Mouse (Mus musculus) thymus, postnatal 10 days (tissue): Measurements from ENCODE around the gene Mpnd.

Experiments used
- DNase-seq, 2 experiments: peaks; one replicate each; pipeline ENCODE4 v3.0.0; 2021; ENCODE audit warnings: low spot score in 2 of 2

The Mpnd gene

GRCm38 (mm10) chr17:56005415-56006061 lies at the start of gene Mpnd, which contains the start of gene Stap2:
Gene Mpnd, plus strand, starts transcription at chr17:56005711.
Gene Stap2, minus strand, starts transcription at chr17:56005584.
- DNase-seq = peak in 1 of 2 experiments; percentile 49

- DNase-seq = peak; percentile 75 to 78
These were observed 49.4 kb upstream of the Mpnd start for GRCm38 (mm10) chr17:55956129-55956528.

- DNase-seq = no peak
These were observed 48.9 kb upstream of the Mpnd start for GRCm38 (mm10) chr17:55956591-55956990.

GRCm38 (mm10) chr17:55957168-55957567 lies 48.3 kb upstream of the Mpnd start:
- DNase-seq = peak; percentile 45 to 72

GRCm38 (mm10) chr17:55957726-55958583 lies 47.6 kb upstream of the Mpnd start:
- no peak for DNase-seq

GRCm38 (mm10) chr17:55958584-55958886 lies 47.0 kb upstream of the Mpnd start:
- DNase-seq = no peak

GRCm38 (mm10) chr17:55958918-55959728 lies 46.4 kb upstream of the Mpnd start, which contains the start of gene Yju2:
Gene Yju2, plus strand, starts transcription at chr17:55959099.
- peak; percentile 86 to 90 for DNase-seq

GRCm38 (mm10) chr17:55959946-55960740 lies 45.4 kb upstream of the Mpnd start:
- DNase-seq = peak in 1 of 2 experiments; percentile 5

GRCm38 (mm10) chr17:55960791-55961190 lies 44.7 kb upstream of the Mpnd start:
- no peak for DNase-seq

GRCm38 (mm10) chr17:55961631-55962030 lies 43.9 kb upstream of the Mpnd start:
- DNase-seq = no peak

GRCm38 (mm10) chr17:55963171-55963570 lies 42.3 kb upstream of the Mpnd start:
- DNase-seq = no peak

GRCm38 (mm10) chr17:55964496-55964895 lies 41.0 kb upstream of the Mpnd start:
- DNase-seq = no peak

GRCm38 (mm10) chr17:55964996-55965395 lies 40.5 kb upstream of the Mpnd start:
- no peak for DNase-seq

GRCm38 (mm10) chr17:55967186-55967585 lies 38.3 kb upstream of the Mpnd start:
- no peak for DNase-seq

GRCm38 (mm10) chr17:55968210-55968609 lies 37.3 kb upstream of the Mpnd start:
- no peak for DNase-seq

- no peak for DNase-seq
These were observed 36.0 kb upstream of the Mpnd start for GRCm38 (mm10) chr17:55969560-55969959.

GRCm38 (mm10) chr17:55969966-55970891 lies 35.3 kb upstream of the Mpnd start, which contains the start of gene Shd:
Gene Shd, plus strand, starts transcription at chr17:55970467.
- no peak for DNase-seq

- DNase-seq = no peak
These were observed 34.1 kb upstream of the Mpnd start for GRCm38 (mm10) chr17:55971453-55971852.

- peak; percentile 60 to 74 for DNase-seq
These were observed 29.2 kb upstream of the Mpnd start for GRCm38 (mm10) chr17:55976255-55976862.

- no peak for DNase-seq
These were observed 28.2 kb upstream of the Mpnd start for GRCm38 (mm10) chr17:55977301-55977700.
